Mouse (Mus musculus) left cerebral cortex, adult 2 months (tissue): ENCODE results near the gene Cldn4. TPM values are rescaled to one million over a fixed set of nuclear protein-coding genes. Genes with fewer than 3 reads are reported as not detected.

Experiments used
- DNase-seq, 2 experiments: peaks; one replicate each; pipeline ENCODE4 v3.0.0; 2021 to 2022; ENCODE audit warnings: low spot score in 2 of 2, mixed read lengths in 1 of 2; ENCODE audit errors: extremely low spot score in 1 of 2
- H3K27ac ChIP-seq: fragments of 200-600 bp; 2 replicates; pipeline ENCODE4 v1.8.1; 2022
- H3K4me3 ChIP-seq: fragments of 200-600 bp; 2 replicates; pipeline ENCODE4 v1.8.1; 2022
- CTCF ChIP-seq: fragments of 200-600 bp; IDR thresholded peaks from 2 replicates; pipeline ENCODE4 v1.8.1; 2022; ENCODE audit warnings: antibody characterized with exemption, mild to moderate bottlenecking, moderate library complexity
- intact Hi-C: fragments of 180-260 bp; cut with DNase I; formaldehyde crosslinking; loops from one replicate; pipeline ENCODE4 v1.15.1; 2025
- total RNA-seq, 2 experiments: library from RNA; stranded (reverse); gene quantifications; 2 replicates each; pipeline ENCODE4 v1.2.3; 2021

Gene Cldn4
- total RNA-seq, 2 experiments from 2014 or later, result not detected

- H3K4me3 ChIP-seq, result no peak overlapping the region
- TF ChIP-seq CTCF, result no peak
- H3K27ac ChIP-seq, result no peak overlapping the region
- DNase-seq, result no peak
- intact Hi-C loops, result loop anchor here (10.0 kb wide), 1 partner anchor 165 kb away; the partner anchor contains the start of gene Mlxipl
Observed at GRCm38 (mm10) chr5:134920106-134920687, 26.5 kb downstream of the Cldn4 start.

GRCm38 (mm10) chr5:134919097-134919496 lies 27.6 kb downstream of the Cldn4 start:
- TF ChIP-seq CTCF, result no peak
- Histone ChIP-seq H3K27ac (no peak overlapping the region), H3K4me3 (no peak overlapping the region)
- DNase-seq, result no peak
- intact Hi-C loops, result no loop called here

DNA sequence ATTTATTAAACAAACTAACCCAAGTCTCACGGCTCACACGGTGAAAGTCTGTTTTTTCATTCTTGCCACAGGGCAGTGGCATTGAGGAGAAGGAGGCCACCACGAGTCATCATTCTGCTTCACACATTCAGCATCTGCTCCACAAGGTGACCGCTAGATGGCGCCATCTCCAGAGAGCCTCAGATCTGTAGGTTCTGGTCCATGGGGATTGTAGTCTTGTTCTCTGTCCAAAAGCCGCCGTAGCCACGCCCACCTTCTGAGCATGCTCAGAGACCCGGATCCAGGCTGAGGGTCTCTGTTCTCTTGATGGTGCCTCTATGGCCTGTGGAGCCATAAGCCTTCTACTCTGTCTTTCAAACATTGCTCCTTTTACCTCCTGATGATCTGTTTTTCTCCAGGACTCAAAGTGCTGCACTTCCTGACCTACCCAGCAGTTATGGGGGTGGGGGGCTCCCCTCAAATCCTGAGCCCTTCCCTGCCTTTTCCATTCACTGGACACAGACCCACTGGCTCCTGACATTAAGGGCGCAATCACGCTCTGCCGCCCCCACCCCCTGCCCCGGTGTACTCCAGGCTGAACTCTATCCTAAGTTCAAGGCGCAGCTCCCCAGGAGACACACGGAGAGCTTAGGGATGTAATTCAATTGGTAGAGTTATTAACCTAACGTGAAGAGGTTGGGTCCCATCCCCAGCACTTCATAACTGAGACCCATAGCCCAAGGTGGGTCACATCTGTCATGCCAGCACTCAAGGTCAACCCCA lies 28.5 kb downstream of the Cldn4 start:
- Histone ChIP-seq H3K27ac (no peak overlapping the region), H3K4me3 (no peak overlapping the region)
- peak in 1 of 2 experiments; percentile 24 for DNase-seq
- intact Hi-C loops, result no loop called here
- peak; percentile 64 for TF ChIP-seq CTCF

GRCm38 (mm10) chr5:134915311-134915710 lies 31.4 kb downstream of the Cldn4 start, which contains the start of gene Cldn13:
Gene Cldn13, minus strand, starts transcription at chr5:134915526.
- intact Hi-C loops, result no loop called here
- DNase-seq, result no peak
- TF ChIP-seq CTCF, result no peak
- no peak within 1 kb of the TSS for H3K4me3 ChIP-seq
- no peak within 1 kb of the TSS for H3K27ac ChIP-seq

DNA sequence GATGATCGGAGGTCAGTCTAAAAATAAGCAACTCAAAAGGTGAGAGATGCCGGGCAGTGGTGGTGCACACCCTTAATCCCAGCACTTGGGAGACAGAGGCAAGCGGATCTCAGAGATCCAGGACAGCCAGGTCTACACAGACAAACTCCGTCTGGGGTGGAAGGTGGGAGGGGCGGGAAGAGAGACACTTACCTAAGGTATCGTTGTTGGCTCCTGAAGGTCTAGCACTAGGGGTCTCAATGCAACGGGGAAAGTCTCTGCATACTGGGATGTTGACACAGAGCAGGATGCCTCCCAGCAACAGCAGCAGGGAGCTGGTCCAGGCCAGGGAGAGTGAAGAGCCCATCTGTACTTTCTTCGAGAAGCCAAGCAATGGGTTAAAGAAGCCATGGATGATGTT lies 32.2 kb downstream of the Cldn4 start:
- DNase-seq, result no peak
- Histone ChIP-seq H3K27ac (no peak overlapping the region), H3K4me3 (no peak overlapping the region)
- intact Hi-C loops, result no loop called here
- TF ChIP-seq CTCF, result no peak

DNA sequence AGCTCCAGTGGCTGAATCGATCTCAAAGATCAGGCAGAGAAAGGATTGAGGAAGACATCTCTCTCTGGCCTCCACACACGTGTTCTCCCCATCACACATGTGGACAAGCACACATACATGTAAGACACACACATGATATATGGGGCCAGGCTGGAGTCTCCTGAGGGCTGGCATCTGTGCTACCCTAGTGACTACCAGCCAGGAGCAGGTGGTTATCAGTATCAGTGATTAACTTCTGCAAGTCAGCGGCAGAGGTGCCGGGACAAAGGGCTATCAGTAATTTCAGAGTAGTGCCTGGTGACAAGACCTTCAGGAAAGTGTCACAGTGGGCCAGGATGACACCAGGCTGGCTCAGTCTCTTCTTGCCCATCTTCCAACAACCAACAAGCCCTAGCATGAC lies 33.0 kb downstream of the Cldn4 start:
- Histone ChIP-seq H3K27ac (no peak overlapping the region), H3K4me3 (no peak overlapping the region)
- no peak for TF ChIP-seq CTCF
- intact Hi-C loops, result no loop called here
- DNase-seq, result no peak

GRCm38 (mm10) chr5:134913352-134913751 lies 33.4 kb downstream of the Cldn4 start:
- intact Hi-C loops, result no loop called here
- no peak overlapping the region for H3K27ac ChIP-seq
- no peak for TF ChIP-seq CTCF

DNA sequence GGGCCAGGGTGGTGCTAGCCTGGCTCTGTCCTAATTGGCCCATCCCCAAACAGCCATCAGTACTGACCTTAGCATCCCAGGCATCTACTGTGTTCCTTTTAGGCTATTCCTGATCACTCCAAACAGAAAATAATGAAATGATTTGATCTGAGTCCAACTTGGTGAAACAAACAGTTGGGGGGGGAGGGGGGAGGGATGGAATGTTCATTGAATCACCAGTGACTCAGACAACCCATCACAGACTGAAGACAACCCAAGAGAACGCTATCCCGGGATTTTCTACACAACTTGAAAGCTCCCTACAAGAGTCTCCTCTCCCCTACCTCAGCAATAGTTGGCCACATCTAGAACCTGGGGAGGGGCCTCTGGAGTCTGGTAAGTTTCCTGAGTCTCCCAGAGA lies 34.8 kb downstream of the Cldn4 start:
- DNase-seq, result no peak
- Histone ChIP-seq H3K4me3 (no peak overlapping the region), H3K27ac (no peak overlapping the region)
- TF ChIP-seq CTCF, result no peak
- intact Hi-C loops, result no loop called here

More at GRCm38 (mm10) chr5:134913352-134913751, 33.4 kb downstream of the Cldn4 start:
- no peak overlapping the region for H3K4me3 ChIP-seq
- no peak for DNase-seq

DNA sequence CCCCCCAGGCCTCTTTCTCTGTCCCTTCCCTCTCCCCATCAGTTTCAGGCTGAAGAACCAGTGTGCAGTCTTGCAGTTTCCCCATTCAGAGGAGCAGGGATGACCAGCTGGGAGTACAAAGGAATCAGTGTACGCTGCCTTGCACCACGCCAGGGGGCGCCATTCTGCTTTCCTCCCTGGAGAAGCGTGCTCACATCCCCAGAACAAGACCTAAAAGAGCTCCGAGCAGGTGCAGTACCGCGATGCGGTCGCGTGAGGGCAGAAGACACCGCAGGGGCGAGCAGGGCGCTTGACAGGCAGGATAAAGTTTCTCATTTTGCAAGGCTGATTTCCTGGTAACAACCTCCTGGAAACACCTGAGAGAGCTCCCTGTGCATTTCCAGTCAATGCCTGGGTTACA lies 39.6 kb downstream of the Cldn4 start:
- Histone ChIP-seq H3K27ac (no peak overlapping the region), H3K4me3 (no peak overlapping the region)
- peak; percentile 92 to 96 for DNase-seq
- peak; percentile 98 for TF ChIP-seq CTCF
- intact Hi-C loops, result loop anchor here (1.0 to 10.0 kb wide), 2 partner anchors 58 to 412 kb away; no protein-coding TSS in a partner anchor

DNA sequence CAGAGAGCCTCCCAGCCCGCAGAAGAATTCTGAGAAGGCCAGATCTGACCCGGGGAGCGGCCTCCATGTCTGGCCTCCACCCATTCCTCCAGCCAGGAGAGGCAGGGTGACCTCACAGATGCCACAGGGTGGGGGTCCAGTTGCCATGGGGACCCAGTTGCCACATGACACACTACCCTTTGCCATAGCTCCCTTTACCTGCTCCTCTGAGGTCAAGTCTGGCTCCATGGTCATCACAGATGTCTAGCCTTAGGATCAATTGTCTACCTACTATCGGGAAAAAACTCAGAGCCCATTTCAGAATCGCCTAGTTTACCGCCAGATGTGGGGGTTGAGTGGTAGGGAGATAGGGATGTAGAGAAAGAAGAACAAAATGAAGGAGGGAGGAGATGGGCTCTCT lies 40.1 kb downstream of the Cldn4 start, which contains the start of gene Tmem270:
Gene Tmem270 (minus strand): TSS at position 101 of the 400 bp plus-strand sequence.
- no peak within 1 kb of the TSS for H3K27ac ChIP-seq
- intact Hi-C loops, result loop anchor here (1.0 to 10.0 kb wide), 2 partner anchors 59 to 412 kb away; no protein-coding TSS in a partner anchor
- no peak within 1 kb of the TSS for H3K4me3 ChIP-seq
- no peak for TF ChIP-seq CTCF
- DNase-seq, result no peak

DNA sequence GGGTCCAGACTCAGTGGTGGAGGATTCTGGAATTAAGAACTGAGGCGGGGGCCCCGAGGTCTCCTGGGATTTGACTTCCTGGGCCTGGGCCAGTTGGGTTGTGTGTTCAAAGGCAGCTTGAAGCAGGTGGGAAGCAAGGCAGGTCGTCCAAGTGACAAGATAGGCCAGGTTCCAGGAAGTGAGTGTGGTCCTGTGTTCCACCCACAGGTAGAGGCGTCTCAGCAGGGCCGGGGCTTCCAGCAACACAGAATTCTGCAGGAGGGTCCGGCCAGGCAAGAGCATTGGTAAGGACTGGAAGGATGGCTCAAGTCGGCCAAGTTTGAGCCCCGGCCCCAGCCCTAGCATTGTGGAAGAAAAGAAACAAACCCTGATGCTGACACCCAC lies 45.1 kb downstream of the Cldn4 start:
- TF ChIP-seq CTCF, result no peak
- Histone ChIP-seq H3K27ac (no peak overlapping the region), H3K4me3 (no peak overlapping the region)
- no peak for DNase-seq
- intact Hi-C loops, result loop anchor here (2.0 to 10.0 kb wide), 2 partner anchors 153 to 407 kb away; no protein-coding TSS in a partner anchor

DNA sequence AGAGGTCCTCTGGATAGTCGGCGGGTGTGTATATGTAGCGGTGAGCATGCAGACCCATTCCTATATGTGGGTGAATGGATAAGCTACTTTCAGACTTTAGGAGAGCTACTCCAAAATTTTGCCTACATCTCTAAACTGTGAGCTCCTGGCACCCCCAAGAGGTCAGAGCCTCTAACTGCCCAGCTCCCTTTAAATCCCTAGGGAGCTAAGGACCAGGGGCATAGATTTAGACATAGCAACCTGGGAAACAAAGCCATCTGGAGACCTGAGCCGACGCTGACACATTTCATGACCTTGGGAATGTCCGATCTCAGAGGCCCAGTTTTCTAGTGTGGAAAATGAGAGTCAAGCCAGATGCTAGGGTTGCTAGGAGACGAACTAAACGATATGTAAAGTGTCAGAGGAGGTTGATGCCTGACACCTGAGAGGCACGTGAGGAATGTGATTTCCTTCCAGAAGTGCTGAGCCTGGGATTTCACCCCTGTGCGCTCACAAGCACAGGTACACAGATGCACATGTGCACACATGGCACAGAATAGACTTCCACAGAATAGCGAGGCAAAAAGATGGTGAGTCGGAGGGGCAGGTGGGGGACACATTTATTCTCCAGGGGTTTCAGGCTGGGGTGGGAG lies 45.6 kb downstream of the Cldn4 start:
- intact Hi-C loops, result loop anchor here (2.0 to 10.0 kb wide), 2 partner anchors 152 to 406 kb away; no protein-coding TSS in a partner anchor
- Histone ChIP-seq H3K4me3 (no peak overlapping the region), H3K27ac (no peak overlapping the region)
- peak in 1 of 2 experiments; percentile 34 for DNase-seq
- peak; percentile 63 for TF ChIP-seq CTCF
